In genomic region chr17:35998545-35999305, GRCm38 (mm10) we compare ENCODE assay signal across 18 mouse cellular contexts. TPM values are rescaled to one million over a fixed set of nuclear protein-coding genes. Genes with fewer than 3 reads are reported as not detected.
DNase-seq lines count a peak whose midpoint lies in the region; ATAC-seq and TF ChIP-seq lines count a peak whose summit lies in the region.
"Had no signal": no experiment of that assay in that cellular context is flagged by ENCODE, and none has a peak within 500 bp of the region (broad histone marks: within the 10 kb centered on the region; RNA-seq: fewer than 3 reads in every experiment).

No protein-coding gene starts in this region.

- H3K27ac ChIP-seq in midbrain, embryonic 13.5 days, result no peak overlapping the region
- H3K27ac ChIP-seq in midbrain, embryonic 11.5 days (ENCODE audit: low read depth, low read length), result no peak overlapping the region
- peak overlapping the region; percentile 82 for H3K27ac ChIP-seq in liver, embryonic 13.5 days
- H3K27ac ChIP-seq in forebrain, embryonic 13.5 days, result no peak overlapping the region
- H3K27ac ChIP-seq: embryonic facial prominence, embryonic 15.5 days; hindbrain, embryonic 15.5 days; left cerebral cortex, adult 2 months; limb, embryonic 13.5 days; neural tube, embryonic 13.5 days had no signal

- H3K9me3 ChIP-seq in midbrain, embryonic 13.5 days, result no peaks in the 10 kb centered on the region
- H3K9me3 ChIP-seq in midbrain, embryonic 11.5 days (ENCODE audit: control insufficient read depth, low read length), result no peaks in the 10 kb centered on the region
- H3K9me3 ChIP-seq in G1E (replicated peaks), result peaks cover 30% of the 10 kb centered on the region
- peaks cover 16% of the 10 kb centered on the region for H3K9me3 ChIP-seq in liver, embryonic 13.5 days (replicated peaks)
- H3K9me3 ChIP-seq in forebrain, embryonic 13.5 days (replicated peaks), result no peaks in the 10 kb centered on the region
- H3K9me3 ChIP-seq: embryonic facial prominence, embryonic 15.5 days; hindbrain, embryonic 15.5 days; limb, embryonic 13.5 days; neural tube, embryonic 13.5 days had no signal

- 89% methylated on average over 6 of the region's 6 CpGs for WGBS in midbrain, embryonic 13.5 days
- WGBS in midbrain, embryonic 11.5 days, result 93% methylated on average over 6 of the region's 6 CpGs
- 43% methylated on average over 6 of the region's 6 CpGs for WGBS in liver, embryonic 13.5 days (ENCODE audit: insufficient replicate concordance)
- WGBS in forebrain, embryonic 13.5 days, result 80% methylated on average over 6 of the region's 6 CpGs

- no peaks in the 10 kb centered on the region for H3K27me3 ChIP-seq in midbrain, embryonic 13.5 days
- H3K27me3 ChIP-seq in midbrain, embryonic 11.5 days (ENCODE audit: control insufficient read depth, insufficient read depth, low read length), result no peaks in the 10 kb centered on the region
- no peaks in the 10 kb centered on the region for H3K27me3 ChIP-seq in G1E (ENCODE audit: insufficient read depth, low read length)
- H3K27me3 ChIP-seq in liver, embryonic 13.5 days, result no peaks in the 10 kb centered on the region
- no peaks in the 10 kb centered on the region for H3K27me3 ChIP-seq in forebrain, embryonic 13.5 days
- H3K27me3 ChIP-seq: embryonic facial prominence, embryonic 15.5 days; hindbrain, embryonic 15.5 days; limb, embryonic 13.5 days; neural tube, embryonic 13.5 days had no signal

- H3K4me2 ChIP-seq in midbrain, embryonic 13.5 days (replicated peaks), result no peak overlapping the region
- H3K4me2 ChIP-seq in midbrain, embryonic 11.5 days, result no peak overlapping the region
- H3K4me2 ChIP-seq in liver, embryonic 13.5 days, result peak overlapping the region; percentile 58
- no peak overlapping the region for H3K4me2 ChIP-seq in forebrain, embryonic 13.5 days
- H3K4me2 ChIP-seq: embryonic facial prominence, embryonic 15.5 days; hindbrain, embryonic 15.5 days; limb, embryonic 13.5 days; neural tube, embryonic 13.5 days had no signal

- no peak for TF ChIP-seq CTCF in G1E (IDR thresholded peaks at IDR 0.05; ENCODE audit: low read depth, low read length)

- H3K9ac ChIP-seq in midbrain, embryonic 13.5 days (replicated peaks), result 0 out of 2 replicates have a peak overlapping the region, but pooled peaks have one; percentile 6
- no peak overlapping the region for H3K9ac ChIP-seq in midbrain, embryonic 11.5 days (ENCODE audit: low read length)
- H3K9ac ChIP-seq in liver, embryonic 13.5 days, result peak overlapping the region; percentile 67
- H3K9ac ChIP-seq in forebrain, embryonic 13.5 days, result no peak overlapping the region
- H3K9ac ChIP-seq: embryonic facial prominence, embryonic 15.5 days; forebrain, postnatal 0 days; hindbrain, embryonic 15.5 days; limb, embryonic 13.5 days had no signal

- H3K4me3 ChIP-seq in midbrain, embryonic 13.5 days (replicated peaks), result no peak overlapping the region
- H3K4me3 ChIP-seq in midbrain, embryonic 11.5 days (ENCODE audit: low read depth, low read length), result no peak overlapping the region
- peak overlapping the region; percentile 66 for H3K4me3 ChIP-seq in G1E (ENCODE audit: low read depth, low read length)
- H3K4me3 ChIP-seq in liver, embryonic 13.5 days (replicated peaks), result peak overlapping the region; percentile 56
- no peak overlapping the region for H3K4me3 ChIP-seq in forebrain, embryonic 13.5 days
- H3K4me3 ChIP-seq: embryonic facial prominence, embryonic 15.5 days; hindbrain, embryonic 15.5 days; limb, embryonic 13.5 days; neural tube, embryonic 13.5 days had no signal

- H3K36me3 ChIP-seq in midbrain, embryonic 13.5 days, result peaks cover 2% of the 10 kb centered on the region; the same call in 1 of the 2 replicates
- no peaks in the 10 kb centered on the region for H3K36me3 ChIP-seq in midbrain, embryonic 11.5 days (ENCODE audit: control insufficient read depth, insufficient read depth, low read length)
- H3K36me3 ChIP-seq in G1E (replicated peaks), result peaks cover 41% of the 10 kb centered on the region
- H3K36me3 ChIP-seq in liver, embryonic 13.5 days, result peaks cover 27% of the 10 kb centered on the region
- H3K36me3 ChIP-seq in forebrain, embryonic 13.5 days (ENCODE audit: poor library complexity, severe bottlenecking), result no peaks in the 10 kb centered on the region
- H3K36me3 ChIP-seq: embryonic facial prominence, embryonic 15.5 days; hindbrain, embryonic 15.5 days; limb, embryonic 13.5 days; neural tube, embryonic 13.5 days had no signal

- peaks cover 28% of the 10 kb centered on the region for H3K4me1 ChIP-seq in midbrain, embryonic 13.5 days (replicated peaks)
- peaks cover 7% of the 10 kb centered on the region for H3K4me1 ChIP-seq in midbrain, embryonic 11.5 days (ENCODE audit: control insufficient read depth, insufficient read depth, low read length)
- peaks cover 82% of the 10 kb centered on the region for H3K4me1 ChIP-seq in G1E (ENCODE audit: insufficient read depth, low read depth, low read length)
- peaks cover 85% of the 10 kb centered on the region for H3K4me1 ChIP-seq in liver, embryonic 13.5 days (replicated peaks)
- peaks cover 20% of the 10 kb centered on the region for H3K4me1 ChIP-seq in forebrain, embryonic 13.5 days

- no peak for DNase-seq in midbrain, embryonic 11.5 days (ENCODE audit: low spot score, missing footprints)
- DNase-seq in G1E (ENCODE audit: low spot score), result no peak
- DNase-seq in liver, embryonic 13.5 days, result no peak
- peak; percentile 53 for DNase-seq in thymus, postnatal 0 days (ENCODE audit: low spot score)
- DNase-seq in adrenal gland, adult 8-10 months, result no peak
- DNase-seq in embryo, embryonic 10 days (ENCODE audit: low spot score), result no peak
- DNase-seq: cerebellum, adult 18-20 months; forebrain, postnatal 0 days; gastrocnemius, postnatal 10 days; retina, postnatal 1 day had no signal

- ATAC-seq in midbrain, embryonic 13.5 days, result no peak
- no peak for ATAC-seq in midbrain, embryonic 11.5 days (ENCODE audit: low FRiP score)
- ATAC-seq in G1E (ENCODE audit: extremely low read depth, insufficient number of reproducible peaks, low FRiP score, poor library complexity, severe bottlenecking), result no peak
- no peak for ATAC-seq in liver, embryonic 13.5 days (ENCODE audit: low read depth)
- no peak for ATAC-seq in forebrain, embryonic 13.5 days
- ATAC-seq: forebrain, postnatal 0 days; midbrain, embryonic 16.5 days had no signal

RNA-seq across cellular contexts. Expression of gene Prr3, which starts 18.7 kb away (rescaled TPM):
- 69.0 and 74.6 TPM in 2 replicates for polyA plus RNA-seq in midbrain, embryonic 13.5 days (2015; fragmentation: Nextera tagmentation; extraction: Ambion mirVana)
- 38.7 and 43.3 TPM in 2 replicates for polyA plus RNA-seq in midbrain, embryonic 11.5 days (2014; fragmentation: Nextera tagmentation; extraction: Ambion mirVana)
- 38.6 and 49.4 TPM in 2 replicates for total RNA-seq in G1E (2014; fragmentation: Nextera tagmentation)
- 11.4 and 15.6 TPM in 2 replicates for total RNA-seq in G1E (2017)
- 30.1 and 33.1 TPM in 2 replicates for polyA plus RNA-seq in G1E (2012)
- 8.3 and 8.7 TPM in 2 replicates for polyA plus RNA-seq in liver, embryonic 13.5 days (2015; fragmentation: Nextera tagmentation; extraction: Ambion mirVana)
- 22.0 TPM in 2 replicates for polyA plus RNA-seq in thymus, postnatal 0 days (2015; fragmentation: Nextera tagmentation; extraction: Ambion mirVana)
- 10 to 100 TPM; 19.0 to 38.5 (median 27.2) TPM for total RNA-seq in adrenal gland, adult 8-10 months (2022)
- 62.7 and 70.0 TPM in 2 replicates for polyA plus RNA-seq in forebrain, embryonic 13.5 days (2015; fragmentation: Nextera tagmentation; extraction: Ambion mirVana)

RNA-seq across cellular contexts. Expression of gene Gnl1, which starts 19.1 kb away (rescaled TPM):
- polyA plus RNA-seq in midbrain, embryonic 13.5 days (2015; fragmentation: Nextera tagmentation; extraction: Ambion mirVana), result 46.4 and 50.3 TPM in 2 replicates
- polyA plus RNA-seq in midbrain, embryonic 11.5 days (2014; fragmentation: Nextera tagmentation; extraction: Ambion mirVana), result 26.0 and 30.6 TPM in 2 replicates
- total RNA-seq in G1E (2014; fragmentation: Nextera tagmentation) (18.5 and 22.9 TPM in 2 replicates), G1E (2017) (28.6 and 29.5 TPM in 2 replicates)
- polyA plus RNA-seq in G1E (2012), result 120 and 121 TPM in 2 replicates
- 14.6 and 15.2 TPM in 2 replicates for polyA plus RNA-seq in liver, embryonic 13.5 days (2015; fragmentation: Nextera tagmentation; extraction: Ambion mirVana)
- 38.6 and 42.4 TPM in 2 replicates for polyA plus RNA-seq in thymus, postnatal 0 days (2015; fragmentation: Nextera tagmentation; extraction: Ambion mirVana)
- total RNA-seq in adrenal gland, adult 8-10 months (2022), result 10 to 100 TPM; 52.4 to 65.5 (median 59.7) TPM
- 50.1 and 54.4 TPM in 2 replicates for polyA plus RNA-seq in forebrain, embryonic 13.5 days (2015; fragmentation: Nextera tagmentation; extraction: Ambion mirVana)

RNA-seq across cellular contexts. Expression of gene H2-T24, which starts 21.6 kb away (rescaled TPM):
- polyA plus RNA-seq in midbrain, embryonic 13.5 days (2015; fragmentation: Nextera tagmentation; extraction: Ambion mirVana), result 7.8 and 8.1 TPM in 2 replicates
- 3.1 TPM in 2 replicates for polyA plus RNA-seq in midbrain, embryonic 11.5 days (2014; fragmentation: Nextera tagmentation; extraction: Ambion mirVana)
- total RNA-seq in G1E (2014; fragmentation: Nextera tagmentation), result 16.6 TPM in 1 of 2 replicates, not detected in the other
- total RNA-seq in G1E (2017), result 5.8 and 6.9 TPM in 2 replicates
- polyA plus RNA-seq in G1E (2012), result 0.47 and 0.50 TPM in 2 replicates
- 5.2 and 5.7 TPM in 2 replicates for polyA plus RNA-seq in liver, embryonic 13.5 days (2015; fragmentation: Nextera tagmentation; extraction: Ambion mirVana)
- 4.2 and 6.5 TPM in 2 replicates for polyA plus RNA-seq in thymus, postnatal 0 days (2015; fragmentation: Nextera tagmentation; extraction: Ambion mirVana)
- total RNA-seq in adrenal gland, adult 8-10 months (2022), result 1 to 10 TPM; 6.0 to 9.2 (median 6.9) TPM
- polyA plus RNA-seq in forebrain, embryonic 13.5 days (2015; fragmentation: Nextera tagmentation; extraction: Ambion mirVana), result 6.3 and 6.5 TPM in 2 replicates

RNA-seq across cellular contexts. Expression of gene Abcf1, which starts 29.2 kb away (rescaled TPM):
- 107 and 112 TPM in 2 replicates for polyA plus RNA-seq in midbrain, embryonic 13.5 days (2015; fragmentation: Nextera tagmentation; extraction: Ambion mirVana)
- polyA plus RNA-seq in midbrain, embryonic 11.5 days (2014; fragmentation: Nextera tagmentation; extraction: Ambion mirVana), result 118 and 119 TPM in 2 replicates
- total RNA-seq in G1E (2014; fragmentation: Nextera tagmentation) (77.0 and 80.6 TPM in 2 replicates), G1E (2017) (129 and 176 TPM in 2 replicates)
- 167 and 196 TPM in 2 replicates for polyA plus RNA-seq in G1E (2012)
- polyA plus RNA-seq in liver, embryonic 13.5 days (2015; fragmentation: Nextera tagmentation; extraction: Ambion mirVana), result 81.3 and 110 TPM in 2 replicates
- polyA plus RNA-seq in thymus, postnatal 0 days (2015; fragmentation: Nextera tagmentation; extraction: Ambion mirVana), result 102 and 114 TPM in 2 replicates
- total RNA-seq in adrenal gland, adult 8-10 months (2022), result 100 to 1,000 TPM in 1 of 4 experiments, 10 to 100 TPM in 3; 87.1 to 104 (median 93.9) TPM
- 108 and 120 TPM in 2 replicates for polyA plus RNA-seq in forebrain, embryonic 13.5 days (2015; fragmentation: Nextera tagmentation; extraction: Ambion mirVana)

RNA-seq across cellular contexts. Expression of gene H2-T23, which starts 33.9 kb away (rescaled TPM):
- polyA plus RNA-seq in midbrain, embryonic 13.5 days (2015; fragmentation: Nextera tagmentation; extraction: Ambion mirVana), result 4.3 and 5.2 TPM in 2 replicates
- 3.2 and 3.3 TPM in 2 replicates for polyA plus RNA-seq in midbrain, embryonic 11.5 days (2014; fragmentation: Nextera tagmentation; extraction: Ambion mirVana)
- total RNA-seq in G1E (2014; fragmentation: Nextera tagmentation), result 2.3 and 11.3 TPM in 2 replicates
- total RNA-seq in G1E (2017), result 21.6 and 29.4 TPM in 2 replicates
- 9.5 and 9.8 TPM in 2 replicates for polyA plus RNA-seq in G1E (2012)
- polyA plus RNA-seq in liver, embryonic 13.5 days (2015; fragmentation: Nextera tagmentation; extraction: Ambion mirVana), result 23.1 and 24.0 TPM in 2 replicates
- 136 and 163 TPM in 2 replicates for polyA plus RNA-seq in thymus, postnatal 0 days (2015; fragmentation: Nextera tagmentation; extraction: Ambion mirVana)
- 100 to 1,000 TPM in 1 of 4 experiments, 10 to 100 TPM in 3; 65.8 to 110 (median 93.4) TPM for total RNA-seq in adrenal gland, adult 8-10 months (2022)
- 5.6 and 5.7 TPM in 2 replicates for polyA plus RNA-seq in forebrain, embryonic 13.5 days (2015; fragmentation: Nextera tagmentation; extraction: Ambion mirVana)

Comparison
In these comparisons a context has a peak if more than half of its experiments do, and no peak if none do; other contexts are left out.
1. H3K9ac ChIP-seq: peak in midbrain, embryonic 13.5 days (single experiment) and liver, embryonic 13.5 days (single experiment); none in midbrain, embryonic 11.5 days (single experiment) and forebrain, embryonic 13.5 days (single experiment).
2. H3K4me3 ChIP-seq: peak in G1E (single experiment) and liver, embryonic 13.5 days (single experiment); none in midbrain, embryonic 13.5 days (single experiment), midbrain, embryonic 11.5 days (single experiment) and forebrain, embryonic 13.5 days (single experiment).